Mouse (Mus musculus) embryonic fibroblast, embryonic 13.5 days (primary cell): ENCODE measurements around the gene Hist1h2bh. TPM values are rescaled to one million over a fixed set of nuclear protein-coding genes. Genes with fewer than 3 reads are reported as not detected.

Experiments used
- H3K27ac ChIP-seq: 2 replicates; pipeline ENCODE4 v1.5.1; 2012; ENCODE audit warnings: low read length, control low read depth, inconsistent platforms; ENCODE audit not compliant: insufficient read depth
- H3K4me1 ChIP-seq: 2 replicates; pipeline ENCODE4 v1.6.1; 2011; ENCODE audit warnings: low read length; ENCODE audit not compliant: control insufficient read depth, insufficient read depth
- H3K4me3 ChIP-seq: 2 replicates; pipeline ENCODE4 v1.5.1; 2011; ENCODE audit warnings: mild to moderate bottlenecking, control low read depth, low read length; ENCODE audit not compliant: insufficient read depth
- CTCF ChIP-seq: IDR thresholded peaks from 2 replicates; pipeline ENCODE4 v1.5.1; 2011; ENCODE audit warnings: mild to moderate bottlenecking, control low read depth, low read length, moderate library complexity, borderline replicate concordance; ENCODE audit not compliant: insufficient read depth
- POLR2A ChIP-seq: IDR thresholded peaks from 2 replicates; pipeline ENCODE4 v1.6.1; 2011; ENCODE audit warnings: low read depth, mild to moderate bottlenecking, control low read depth, low read length, moderate library complexity
- polyA plus RNA-seq: library from polyadenylated mRNA; stranded (reverse); fragments of >200 nt; gene quantifications from 2 replicates; pipeline ENCODE4 v1.2.4, GENCODE M21; 2011; ENCODE audit warnings: low read depth; ENCODE audit not compliant: missing spikeins, insufficient read length

The Hist1h2bh gene
- polyA plus RNA-seq, 1 experiment = 4.0 TPM

DNA sequence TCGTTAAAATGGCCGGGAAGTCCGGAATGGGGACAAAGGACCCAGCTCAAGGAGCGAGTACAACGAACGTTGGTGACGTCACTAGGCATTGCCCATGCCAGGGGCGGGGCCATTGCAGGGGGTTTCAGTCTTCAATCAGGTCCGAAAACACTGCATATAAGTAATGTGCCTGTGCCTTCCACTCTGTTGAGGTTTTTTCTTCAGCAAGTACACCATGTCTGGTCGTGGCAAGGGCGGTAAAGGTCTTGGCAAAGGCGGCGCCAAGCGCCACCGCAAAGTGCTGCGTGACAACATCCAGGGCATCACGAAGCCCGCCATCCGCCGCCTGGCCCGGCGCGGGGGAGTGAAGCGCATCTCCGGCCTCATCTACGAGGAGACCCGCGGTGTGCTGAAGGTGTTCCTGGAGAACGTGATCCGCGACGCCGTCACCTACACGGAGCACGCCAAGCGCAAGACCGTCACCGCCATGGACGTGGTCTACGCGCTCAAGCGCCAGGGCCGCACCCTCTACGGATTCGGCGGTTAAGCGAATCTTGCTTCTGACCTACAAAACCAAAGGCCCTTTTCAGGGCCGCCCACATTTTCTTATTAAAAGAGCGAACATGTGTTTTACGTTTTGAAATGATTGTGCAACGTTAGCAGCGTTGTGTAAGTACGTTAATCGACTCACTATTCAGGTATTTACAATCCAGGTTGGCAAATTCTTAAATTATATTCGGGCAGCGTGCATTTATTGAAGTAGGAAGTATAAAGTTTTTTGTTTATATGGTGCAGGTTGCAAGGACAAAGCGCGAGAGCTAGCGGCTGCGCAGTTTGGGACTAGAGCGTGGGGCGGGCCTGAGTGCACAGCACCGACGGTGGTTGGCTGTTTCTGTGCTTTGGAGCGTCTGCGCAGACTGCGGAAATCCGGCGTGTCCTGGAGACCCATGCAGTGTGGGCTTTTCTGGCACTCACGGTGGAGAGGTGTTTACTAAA, 12.0 kb downstream of the Hist1h2bh start, which contains the start of gene Hist1h4h:
Hist1h4h (plus strand) TSS at position 150 of the 975 bp plus-strand sequence.
- TF ChIP-seq CTCF (no peak), POLR2A (peak; percentile 99)
- H3K27ac ChIP-seq = peak within 1 kb of the TSS; percentile 95
- peaks cover 7% of the 10 kb centered on the region; the same call in 1 of the 2 replicates for H3K4me1 ChIP-seq
- H3K4me3 ChIP-seq = peak within 1 kb of the TSS; percentile 66

DNA sequence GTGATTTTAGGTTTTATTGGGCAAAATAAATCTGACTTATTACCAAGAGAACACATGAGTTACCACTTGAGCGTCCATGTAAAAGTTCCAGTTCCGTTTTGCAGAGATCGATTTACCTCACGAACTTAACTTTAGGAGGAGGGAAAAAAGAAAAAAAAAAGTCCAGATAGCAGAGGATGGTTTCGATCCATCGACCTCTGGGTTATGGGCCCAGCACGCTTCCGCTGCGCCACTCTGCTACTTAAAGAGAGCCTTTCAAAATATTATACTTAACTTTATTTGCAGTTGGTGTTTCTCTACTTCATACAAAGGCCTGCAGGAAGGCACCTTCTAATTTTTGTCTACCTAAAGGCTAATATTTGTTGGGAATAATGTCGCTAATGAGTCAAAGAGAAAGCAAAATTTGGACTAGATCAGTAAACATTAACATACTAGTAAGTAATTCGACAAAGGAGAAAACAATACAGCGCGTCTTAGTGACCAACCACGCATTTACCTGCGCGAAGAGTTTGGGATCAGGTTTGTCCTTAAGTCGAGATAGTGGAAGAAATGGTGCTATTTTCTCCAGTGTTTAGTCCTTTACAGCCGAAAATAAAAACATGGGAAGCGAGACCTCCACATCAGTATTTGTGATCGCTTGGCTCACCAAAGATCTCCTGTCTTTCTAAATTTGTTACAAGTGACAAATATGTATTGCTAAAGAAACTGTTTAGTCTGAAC, 12.9 kb downstream of the Hist1h2bh start:
- H3K4me1 ChIP-seq = peaks cover 7% of the 10 kb centered on the region; the same call in 1 of the 2 replicates
- TF ChIP-seq CTCF = no peak
- 0 out of 2 replicates have a peak, but pooled peaks have one; percentile 38 for TF ChIP-seq POLR2A
- H3K4me3 ChIP-seq = peak overlapping the region; percentile 66
- H3K27ac ChIP-seq = peak overlapping the region; percentile 95

GRCm38 (mm10) chr13:23529480-23530165, 13.6 kb downstream of the Hist1h2bh start:
- Histone ChIP-seq H3K4me3 (0 out of 2 replicates have a peak overlapping the region, but pooled peaks have one; percentile 66), H3K4me1 (peaks cover 7% of the 10 kb centered on the region; the same call in 1 of the 2 replicates), H3K27ac (no peak overlapping the region)
- TF ChIP-seq CTCF (no peak), POLR2A (no peak)

DNA sequence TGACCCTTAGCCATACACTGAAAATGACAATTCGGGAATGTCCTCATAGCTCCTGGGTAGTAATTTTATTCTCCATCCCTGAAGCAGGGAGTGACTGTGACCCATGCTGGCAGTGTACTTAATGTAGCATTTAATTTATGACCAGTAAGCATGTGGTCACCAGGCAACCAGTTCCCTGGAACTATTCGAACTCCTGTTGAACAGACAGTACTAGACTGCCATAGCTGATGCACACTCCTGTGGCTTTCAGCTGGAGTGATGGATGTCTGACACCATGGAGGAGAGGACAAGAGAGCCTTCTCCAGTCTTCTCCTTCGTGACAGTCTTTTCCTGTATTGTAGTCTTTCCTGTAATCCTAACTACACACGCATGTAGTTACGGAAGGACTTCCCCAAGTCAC, 14.2 kb downstream of the Hist1h2bh start:
- no peak for TF ChIP-seq CTCF
- TF ChIP-seq POLR2A = no peak
- Histone ChIP-seq H3K27ac (no peak overlapping the region), H3K4me1 (peaks cover 7% of the 10 kb centered on the region; the same call in 1 of the 2 replicates), H3K4me3 (no peak overlapping the region)

DNA sequence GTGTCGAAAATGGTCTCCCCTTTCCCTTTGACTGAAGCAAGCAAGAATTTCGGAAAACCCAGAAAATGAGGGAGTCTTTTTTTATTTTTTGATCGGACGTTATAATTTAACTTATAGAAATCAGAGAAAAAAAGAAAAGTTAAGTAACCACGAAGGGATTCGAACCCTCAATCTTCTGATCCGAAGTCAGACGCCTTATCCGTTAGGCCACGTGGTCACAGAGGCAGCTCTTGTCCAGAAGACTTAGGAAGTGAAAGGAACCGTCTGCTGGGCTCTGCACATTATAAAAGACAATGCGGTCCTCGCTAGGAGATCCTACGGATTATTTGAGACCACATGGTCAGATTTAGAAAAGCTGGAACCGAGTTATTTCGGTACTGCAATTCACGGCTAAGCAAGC, 16.9 kb downstream of the Hist1h2bh start:
- no peak for TF ChIP-seq POLR2A
- TF ChIP-seq CTCF = no peak
- 0 out of 2 replicates have a peak overlapping the region, but pooled peaks have one; percentile 11 for H3K27ac ChIP-seq
- H3K4me3 ChIP-seq = peak overlapping the region; percentile 70

GRCm38 (mm10) chr13:23525901-23526300, 17.3 kb downstream of the Hist1h2bh start:
- TF ChIP-seq CTCF (no peak), POLR2A (no peak)
- Histone ChIP-seq H3K4me3 (no peak overlapping the region; the same call in 1 of the 2 replicates), H3K4me1 (peaks cover 7% of the 10 kb centered on the region), H3K27ac (no peak overlapping the region)

More for the DNA sequence above, 16.9 kb downstream of the Hist1h2bh start:
- peaks cover 7% of the 10 kb centered on the region; the same call in 1 of the 2 replicates for H3K4me1 ChIP-seq

GRCm38 (mm10) chr13:23524654-23525053, 18.5 kb downstream of the Hist1h2bh start:
- H3K27ac ChIP-seq = no peak overlapping the region
- no peak overlapping the region for H3K4me3 ChIP-seq
- TF ChIP-seq CTCF = peak; percentile 82; the same call in 1 of the 2 replicates
- no peak for TF ChIP-seq POLR2A
- peaks cover 7% of the 10 kb centered on the region for H3K4me1 ChIP-seq

DNA sequence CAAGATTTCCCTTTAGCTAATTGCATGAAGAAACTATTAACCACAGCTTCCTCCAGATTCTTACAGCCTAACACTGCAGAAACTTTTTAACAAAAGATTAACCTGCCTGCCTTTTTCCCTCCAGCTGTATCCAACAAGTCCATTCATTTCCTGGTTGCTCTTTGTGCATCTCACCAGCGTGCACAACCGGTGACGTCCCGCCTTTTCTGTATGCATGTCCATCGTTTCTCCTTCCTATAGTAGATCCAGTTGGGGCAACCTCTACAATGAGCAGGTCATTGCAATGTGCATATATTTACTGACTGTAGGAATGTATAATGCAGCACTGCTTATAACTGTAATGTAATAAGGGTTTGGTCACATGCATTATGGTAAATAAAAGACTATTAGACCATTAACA, 19.2 kb downstream of the Hist1h2bh start:
- no peak for TF ChIP-seq CTCF
- no peak for TF ChIP-seq POLR2A
- no peak overlapping the region for H3K27ac ChIP-seq
- peaks cover 5% of the 10 kb centered on the region for H3K4me1 ChIP-seq
- H3K4me3 ChIP-seq = no peak overlapping the region

GRCm38 (mm10) chr13:23521703-23522102, 21.5 kb downstream of the Hist1h2bh start:
- H3K27ac ChIP-seq = no peak overlapping the region
- no peaks in the 10 kb centered on the region; the same call in 1 of the 2 replicates for H3K4me1 ChIP-seq
- H3K4me3 ChIP-seq = no peak overlapping the region
- no peak for TF ChIP-seq CTCF
- no peak for TF ChIP-seq POLR2A

DNA sequence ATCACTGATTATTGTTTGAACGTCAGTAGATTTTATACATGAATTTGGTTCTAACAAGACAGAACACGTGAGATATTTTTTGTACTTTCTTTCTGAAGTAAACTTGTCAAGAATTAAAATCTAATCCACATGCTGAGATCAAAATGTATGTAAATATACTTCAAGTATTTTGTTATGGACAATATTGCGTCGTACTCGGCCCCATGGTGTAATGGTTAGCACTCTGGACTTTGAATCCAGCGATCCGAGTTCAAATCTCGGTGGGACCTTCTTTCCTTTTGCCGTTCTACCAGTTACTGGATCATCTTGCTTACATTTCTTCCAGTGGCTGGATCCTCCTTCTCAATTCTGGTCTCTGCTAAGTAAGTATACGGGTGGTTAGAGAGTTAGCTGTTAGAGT, 23.8 kb downstream of the Hist1h2bh start:
- Histone ChIP-seq H3K4me3 (peak overlapping the region; percentile 63), H3K27ac (peak overlapping the region; percentile 24; the same call in 1 of the 2 replicates), H3K4me1 (no peaks in the 10 kb centered on the region; the same call in 1 of the 2 replicates)
- TF ChIP-seq POLR2A (no peak), CTCF (no peak)
